Mouse (Mus musculus): Measurements from ENCODE around the gene Zp3. TPM values are rescaled to one million over a fixed set of nuclear protein-coding genes. Genes with fewer than 3 reads are reported as not detected.

Zp3 gene
- total RNA-seq (2021): not detected
- long read RNA-seq, experiment 1: 0 reads
- long read RNA-seq, experiment 2: 0 reads

DNA sequence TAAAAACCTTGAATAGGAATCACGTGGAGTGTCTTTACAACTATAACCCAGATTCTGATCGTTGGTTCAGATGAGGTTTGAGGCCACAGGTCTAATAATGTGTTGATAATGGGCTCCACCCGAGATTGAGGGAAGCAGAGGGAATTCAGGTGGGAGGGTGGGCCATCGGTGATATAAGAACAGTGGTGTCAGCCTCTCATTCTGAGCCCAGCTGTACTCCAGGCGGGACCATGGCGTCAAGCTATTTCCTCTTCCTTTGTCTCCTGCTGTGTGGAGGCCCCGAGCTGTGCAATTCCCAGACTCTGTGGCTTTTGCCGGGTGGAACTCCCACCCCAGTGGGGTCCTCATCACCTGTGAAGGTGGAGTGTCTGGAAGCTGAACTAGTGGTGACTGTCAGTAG lies at the start of gene Zp3:
Gene Zp3, plus strand, starts transcription at position 196 of the 400 bp plus-strand sequence.
- intact Hi-C loops (cut with DNase I; ENCODE audit: low total_unique reads): loop anchor here (5.0 kb wide), 1 partner anchor 77 kb away; no protein-coding TSS in a partner anchor
- no peak for DNase-seq

DNA sequence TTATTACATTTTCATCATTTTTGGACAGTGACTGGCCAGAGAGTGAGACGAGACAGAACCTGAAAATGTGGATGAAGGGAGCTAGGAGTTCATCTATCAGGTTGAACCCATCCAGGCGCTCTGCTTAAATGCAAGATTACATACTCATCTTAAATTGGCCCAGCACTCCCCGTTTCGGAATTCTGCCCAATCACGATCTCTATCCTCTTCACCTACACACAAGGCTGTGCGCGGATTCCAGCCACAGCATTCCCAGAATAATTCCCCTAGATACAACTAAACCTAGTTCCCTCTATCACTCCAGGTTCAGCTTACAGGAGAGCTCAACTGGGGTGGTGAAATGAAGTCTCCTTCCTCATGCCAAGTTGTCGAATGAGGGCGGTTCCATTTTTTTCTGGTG lies 48.4 kb upstream of the Zp3 start:
- DNase-seq: no peak
- intact Hi-C loops (cut with DNase I; ENCODE audit: low total_unique reads): no loop called here

DNA sequence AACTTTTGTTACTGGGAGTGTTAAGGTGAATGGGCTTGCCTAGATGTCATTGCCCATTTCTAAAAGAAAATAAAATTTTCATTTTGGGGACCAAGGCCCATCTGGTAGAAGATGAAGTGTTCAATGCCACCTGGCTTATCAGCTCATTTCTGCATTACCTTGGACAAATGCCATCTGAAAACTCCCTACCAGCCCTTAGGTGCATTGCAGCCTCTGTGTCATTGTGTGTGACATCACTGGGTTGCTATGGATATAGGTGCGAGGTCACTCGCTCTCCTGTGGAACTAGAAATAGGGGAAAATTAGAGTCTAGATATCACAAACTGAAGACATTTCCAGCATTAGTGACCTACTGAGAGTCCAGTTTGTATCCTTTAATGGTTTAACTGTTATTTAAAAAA lies 47.5 kb upstream of the Zp3 start:
- no peak for DNase-seq
- intact Hi-C loops (cut with DNase I; ENCODE audit: low total_unique reads): no loop called here

DNA sequence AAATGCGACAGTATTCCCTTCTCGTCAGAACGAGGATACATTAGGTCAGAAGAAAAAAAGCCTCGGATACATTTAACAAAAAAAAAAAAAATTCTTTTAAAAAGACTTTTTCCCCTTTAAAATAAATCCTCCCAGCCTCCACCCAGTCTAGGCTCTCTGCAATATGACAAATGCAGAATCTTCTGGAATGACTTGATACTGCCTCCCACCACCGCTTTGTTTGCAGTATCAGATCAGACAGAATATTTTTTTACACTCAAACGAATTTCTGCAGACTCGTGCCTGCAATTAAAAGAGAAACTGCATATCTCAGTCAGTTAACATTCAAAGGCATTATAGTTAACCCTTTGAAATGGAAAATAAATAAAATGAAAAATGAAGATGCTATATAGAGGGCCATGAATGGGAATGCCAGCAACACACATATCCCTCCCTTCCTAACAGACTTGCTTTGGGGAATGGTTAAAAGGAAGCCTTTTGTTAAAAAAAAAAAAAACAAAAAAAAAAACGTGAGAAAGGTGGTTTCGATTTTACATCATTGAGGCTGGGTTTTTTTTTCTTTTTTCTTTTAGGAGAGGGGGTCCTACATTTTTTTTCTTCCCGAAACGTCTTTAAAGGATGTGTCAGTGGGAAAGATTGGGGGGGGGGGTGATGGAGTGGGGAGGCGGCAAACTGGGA lies 46.5 kb upstream of the Zp3 start:
- intact Hi-C loops (cut with DNase I; ENCODE audit: low total_unique reads): no loop called here

GRCm38 (mm10) chr5:135933900-135934441 lies 45.9 kb upstream of the Zp3 start:
- DNase-seq: peak; percentile 73
- intact Hi-C loops (cut with DNase I; ENCODE audit: low total_unique reads): no loop called here

More for the DNA sequence above, 46.5 kb upstream of the Zp3 start:
- no peak for DNase-seq

GRCm38 (mm10) chr5:135934481-135935175 lies 45.3 kb upstream of the Zp3 start, which contains the start of gene Ywhag:
TSS of gene Ywhag (minus strand) at chr5:135934616.
- intact Hi-C loops (cut with DNase I; ENCODE audit: low total_unique reads): no loop called here
- peak; percentile 98 for DNase-seq

DNA sequence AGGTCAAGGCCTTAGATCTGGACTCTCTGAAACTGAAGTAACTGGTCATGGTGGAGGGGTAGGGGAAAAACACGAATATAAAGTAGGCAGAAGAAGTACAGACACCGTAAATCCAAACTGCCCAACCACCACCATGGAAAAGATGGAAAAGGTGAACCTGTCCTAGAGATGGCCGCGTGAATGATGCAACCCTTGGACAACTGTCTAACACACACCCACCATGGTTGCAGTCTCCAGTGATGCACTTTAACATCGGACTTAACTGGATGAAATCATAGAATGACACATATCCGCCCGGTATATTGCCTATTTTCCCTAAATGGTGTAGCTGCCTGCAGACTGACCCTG lies 44.7 kb upstream of the Zp3 start:
- intact Hi-C loops (cut with DNase I; ENCODE audit: low total_unique reads): no loop called here
- no peak for DNase-seq

DNA sequence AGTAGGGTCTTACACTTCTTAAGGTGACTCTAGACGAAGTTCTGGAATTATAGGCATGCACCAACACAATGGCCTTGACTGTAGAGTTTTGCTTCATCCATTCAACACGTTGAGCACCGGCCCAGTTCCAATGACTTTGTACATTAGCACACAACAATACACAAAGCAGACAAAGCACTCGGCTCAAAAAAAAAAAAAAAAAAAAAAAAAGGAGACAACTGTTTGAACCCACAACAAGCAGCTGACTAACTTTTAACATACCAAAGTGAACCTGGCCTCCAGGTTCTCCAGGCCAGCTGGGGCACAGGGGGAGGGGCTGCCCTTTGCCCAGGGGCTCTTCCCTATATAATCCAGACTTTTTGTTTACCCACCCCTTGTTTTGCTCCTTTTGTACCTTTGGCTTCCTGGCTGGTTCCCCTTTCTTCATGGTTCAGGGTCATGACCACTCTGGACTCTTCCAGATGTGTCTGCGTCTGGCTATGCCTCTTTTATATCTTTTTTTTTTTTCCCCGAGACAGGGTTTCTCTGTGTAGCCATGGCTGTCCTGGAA lies 44.2 kb upstream of the Zp3 start:
- intact Hi-C loops (cut with DNase I; ENCODE audit: low total_unique reads): no loop called here
- no peak for DNase-seq

GRCm38 (mm10) chr5:135940587-135940986 lies 39.3 kb upstream of the Zp3 start:
- DNase-seq: no peak
- intact Hi-C loops (cut with DNase I; ENCODE audit: low total_unique reads): no loop called here

DNA sequence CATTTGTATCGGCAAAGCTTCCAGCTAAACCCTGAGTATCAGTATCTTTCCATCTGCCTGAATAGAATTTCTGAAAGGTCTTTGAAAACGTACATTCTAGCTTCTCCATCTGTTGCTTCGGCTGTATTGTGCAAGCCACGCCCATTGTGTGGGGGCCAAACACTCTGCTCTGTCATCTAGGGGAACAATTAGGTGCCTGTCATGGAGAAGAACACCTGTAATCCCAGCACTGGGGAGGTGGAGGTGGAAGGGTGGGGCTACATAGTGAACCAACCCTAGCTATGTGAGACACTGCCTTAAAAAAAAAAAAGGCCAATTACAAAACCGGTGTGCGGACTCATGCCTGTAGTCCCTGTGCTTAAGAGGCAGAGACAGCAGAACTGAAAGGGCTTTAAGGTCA lies 37.2 kb upstream of the Zp3 start:
- intact Hi-C loops (cut with DNase I; ENCODE audit: low total_unique reads): no loop called here
- no peak for DNase-seq

- intact Hi-C loops (cut with DNase I; ENCODE audit: low total_unique reads): no loop called here
- DNase-seq: no peak
Measured at GRCm38 (mm10) chr5:135945916-135946408, 33.9 kb upstream of the Zp3 start.

- intact Hi-C loops (cut with DNase I; ENCODE audit: low total_unique reads): no loop called here
Measured at GRCm38 (mm10) chr5:135946621-135947020, 33.3 kb upstream of the Zp3 start.

DNA sequence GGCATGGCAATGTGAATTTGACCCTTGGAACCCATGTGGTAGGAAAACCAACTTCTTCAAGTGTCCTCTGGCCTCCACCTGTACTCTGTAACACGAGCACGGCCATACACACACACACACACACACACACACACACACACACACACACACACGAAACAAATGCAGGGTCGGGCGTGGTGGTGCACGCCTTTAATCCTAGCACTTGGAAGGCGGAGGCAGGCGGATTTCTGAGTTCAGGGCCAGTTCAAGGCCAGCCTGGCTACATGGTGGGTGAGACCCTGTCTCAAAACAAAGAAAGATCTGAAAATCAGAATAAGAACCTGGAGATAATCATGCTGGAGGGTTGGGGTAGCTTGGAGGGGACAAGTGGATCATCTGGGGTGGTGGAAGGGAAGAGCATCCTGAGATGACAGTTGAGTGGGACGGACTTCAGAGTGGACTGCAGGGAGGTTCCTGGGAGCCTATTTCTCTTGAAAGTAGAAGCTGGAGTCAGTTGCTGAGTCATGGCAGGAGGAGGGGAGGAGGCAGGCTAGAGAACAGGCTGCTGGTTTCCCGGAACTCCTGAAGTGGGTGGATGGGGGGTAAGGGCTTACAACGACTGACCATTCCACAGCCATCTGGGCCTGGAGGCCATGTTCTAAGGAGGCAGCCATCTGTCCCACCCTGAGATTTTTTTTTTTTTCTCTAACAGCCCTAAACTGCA lies 29.0 kb upstream of the Zp3 start:
- intact Hi-C loops (cut with DNase I; ENCODE audit: low total_unique reads): no loop called here
- DNase-seq: no peak

More at GRCm38 (mm10) chr5:135946621-135947020, 33.3 kb upstream of the Zp3 start:
- DNase-seq: no peak

DNA sequence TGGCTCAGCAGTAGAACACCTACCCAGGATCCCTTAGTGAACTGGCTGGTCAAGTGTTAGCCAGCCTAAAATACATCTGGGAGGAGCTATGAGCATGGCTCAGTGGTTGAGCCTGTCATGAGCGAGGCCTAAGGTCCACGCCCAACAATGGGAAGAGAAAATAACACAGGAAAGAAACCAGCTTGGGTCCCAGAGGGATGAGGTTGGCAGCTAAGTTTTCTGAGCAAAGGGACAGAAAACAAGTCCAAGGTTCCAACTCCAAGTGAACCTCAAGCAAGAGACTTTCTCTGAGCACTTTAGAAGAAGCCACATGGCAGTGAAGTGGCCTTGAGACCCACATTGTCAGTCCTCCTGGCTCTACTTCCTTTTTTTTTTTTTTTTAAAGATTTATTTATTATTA lies 28.2 kb upstream of the Zp3 start:
- DNase-seq: no peak
- intact Hi-C loops (cut with DNase I; ENCODE audit: low total_unique reads): no loop called here

DNA sequence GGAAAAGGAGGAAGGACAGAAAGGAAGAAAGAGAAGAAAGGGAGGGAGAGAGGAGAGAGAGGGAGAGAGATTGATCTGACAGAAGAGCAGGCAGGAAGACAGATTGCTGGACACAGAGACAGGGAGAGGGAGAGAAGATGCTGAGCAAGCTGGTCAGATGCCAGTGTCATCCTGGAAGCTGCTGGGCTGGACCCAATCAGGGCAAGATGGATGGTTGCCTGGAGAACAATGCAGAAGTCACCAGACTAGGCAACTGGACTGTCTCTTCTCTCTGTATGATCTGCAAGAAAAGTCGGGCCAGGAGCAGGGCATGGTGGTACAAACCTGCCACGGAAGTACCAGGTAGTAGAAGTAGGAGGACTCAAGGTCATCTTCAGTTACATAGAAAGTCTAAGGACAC lies 27.1 kb upstream of the Zp3 start:
- DNase-seq: no peak
- intact Hi-C loops (cut with DNase I; ENCODE audit: low total_unique reads): no loop called here

DNA sequence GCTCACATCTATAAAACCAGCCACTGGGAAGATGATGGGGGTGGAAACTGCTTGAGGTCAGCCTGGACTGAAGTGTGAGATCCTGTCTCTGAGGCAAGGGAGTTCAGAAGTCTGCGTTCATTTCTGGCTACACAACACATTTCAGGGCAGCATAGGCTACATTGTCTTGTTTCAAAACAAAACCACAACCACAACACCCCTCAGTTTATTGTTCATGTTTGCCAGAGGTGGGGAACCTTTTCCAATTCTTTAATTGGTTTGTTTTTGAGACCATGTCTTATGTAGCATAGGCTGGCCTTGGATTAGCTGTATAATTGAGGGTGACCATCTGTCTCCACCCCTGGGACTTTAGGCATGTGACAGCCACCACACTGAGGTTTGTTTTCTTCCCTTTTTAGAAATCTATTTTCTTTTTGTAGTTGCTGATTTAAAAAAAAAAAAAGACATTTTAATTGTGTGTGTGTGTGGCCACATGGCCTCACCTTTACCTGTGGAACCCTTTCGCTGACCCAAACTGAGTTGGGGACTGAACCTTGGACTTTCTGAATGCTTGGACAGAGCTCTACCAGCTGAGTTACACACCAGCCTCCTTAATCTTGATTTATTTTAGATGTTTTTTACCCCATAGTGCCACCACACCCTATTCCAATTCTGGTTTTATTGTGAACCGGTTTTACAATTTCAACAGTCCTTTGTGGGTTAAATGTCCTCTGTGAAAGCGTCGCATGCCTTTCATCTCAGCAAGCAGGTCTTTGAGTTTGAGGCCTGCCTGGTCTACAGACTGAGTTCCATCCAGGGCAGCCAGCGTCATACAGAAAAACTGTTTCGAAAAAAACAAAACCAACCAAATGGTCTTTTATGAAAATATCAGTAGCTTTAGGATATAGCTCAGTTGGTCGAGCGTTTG lies 23.3 kb upstream of the Zp3 start:
- intact Hi-C loops (cut with DNase I; ENCODE audit: low total_unique reads): no loop called here
- DNase-seq: no peak

DNA sequence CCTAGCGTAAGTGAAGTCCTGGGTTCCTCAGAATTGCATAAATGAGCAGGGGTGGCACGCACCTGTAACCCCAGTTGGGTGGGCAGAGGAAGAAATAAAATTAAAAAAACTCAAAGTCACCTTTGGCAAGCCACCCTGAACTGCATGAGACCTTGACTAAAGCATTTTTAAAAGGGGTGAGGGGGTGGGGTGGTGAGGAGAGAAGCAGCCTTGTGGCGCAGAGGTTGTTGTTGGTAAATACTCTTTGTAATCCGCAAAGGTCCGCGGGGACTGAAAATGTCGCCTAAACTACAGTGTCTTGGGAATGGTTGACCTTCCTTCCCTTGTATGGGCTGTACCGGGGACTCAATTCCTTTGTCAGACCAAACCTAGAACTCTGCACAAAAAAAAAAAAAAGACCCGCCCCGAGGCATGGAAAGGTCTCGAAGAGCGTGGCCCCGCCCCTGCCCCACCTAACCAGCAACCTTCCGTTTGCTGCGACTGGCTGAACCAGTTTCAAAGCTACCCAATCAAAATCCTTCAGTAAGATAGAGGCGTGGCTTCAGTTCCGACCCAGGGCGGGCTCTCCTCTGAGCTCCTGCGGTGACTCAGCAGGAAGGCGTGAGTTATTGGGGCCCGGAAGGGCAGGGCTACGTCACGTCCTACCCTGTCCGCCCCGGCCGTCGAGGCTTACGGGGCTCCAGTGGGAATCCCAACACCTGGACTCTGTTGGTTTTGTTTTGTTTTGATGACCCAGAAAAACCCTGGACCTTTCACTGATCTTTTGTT lies 22.5 kb upstream of the Zp3 start:
- peak; percentile 94 for DNase-seq
- intact Hi-C loops (cut with DNase I; ENCODE audit: low total_unique reads): no loop called here

DNA sequence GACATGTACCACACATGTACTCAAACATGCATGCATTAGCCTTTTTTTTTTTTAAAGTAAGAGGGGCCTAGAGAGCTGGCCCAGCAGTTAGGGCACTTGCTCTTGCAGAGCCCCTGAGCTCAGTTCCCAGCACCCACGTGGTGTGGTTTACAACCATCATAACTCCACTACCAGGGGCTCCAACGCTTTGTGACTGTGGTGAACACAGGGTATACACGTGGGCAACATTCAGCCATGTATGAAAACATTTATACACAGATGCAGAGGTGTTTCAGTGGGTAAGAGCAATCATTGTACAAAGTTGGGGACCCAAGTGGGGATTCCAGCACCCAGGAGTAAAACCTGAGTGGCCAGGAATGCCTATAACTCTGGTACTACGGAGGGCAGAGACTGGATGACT lies 21.5 kb upstream of the Zp3 start:
- intact Hi-C loops (cut with DNase I; ENCODE audit: low total_unique reads): no loop called here
- no peak for DNase-seq

All from gastrocnemius, postnatal 14 days (tissue).